Mouse (Mus musculus) ES-E14 (cell line): ENCODE results near the gene Pacsin2. TPM values are rescaled to one million over a fixed set of nuclear protein-coding genes. Genes with fewer than 3 reads are reported as not detected.
"Not testable (repeated sequence)": the region's sequence is repeated elsewhere in the genome, so short reads cannot be mapped to it uniquely, and the experiment has no call there.

Experiments used
- DNase-seq: peaks from one replicate; pipeline ENCODE4 v3.0.0-alpha.2; 2013; ENCODE audit warnings: low read depth, low spot score
- H3K27ac ChIP-seq: 2 replicates; pipeline ENCODE4 v1.5.1; 2012; ENCODE audit warnings: low read depth, mild to moderate bottlenecking, low read length, moderate library complexity, mixed read lengths; ENCODE audit not compliant: poor library complexity, insufficient read depth, severe bottlenecking
- H3K36me3 ChIP-seq: 2 replicates; pipeline ENCODE4 v1.6.1; 2012; ENCODE audit warnings: mild to moderate bottlenecking, low read length, moderate library complexity, mixed read lengths; ENCODE audit not compliant: control insufficient read depth, poor library complexity, insufficient read depth, severe bottlenecking
- H3K4me1 ChIP-seq, 2 experiments: fragments of 150-350 bp in 1 of 2; sonication (generic) in 1 of 2; 2 replicates each; pipeline ENCODE4 v1.6.1; 2012; ENCODE audit warnings: low read length in 2 of 2, mild to moderate bottlenecking in 1 of 2, mixed read lengths in 1 of 2; ENCODE audit not compliant: control insufficient read depth in 2 of 2, insufficient read depth in 2 of 2, poor library complexity in 1 of 2
- H3K4me3 ChIP-seq, 2 experiments: fragments of 150-350 bp in 1 of 2; sonication (generic) in 1 of 2; 2 replicates each; pipeline ENCODE4 v1.5.1; 2012; ENCODE audit warnings: low read length in 2 of 2, low read depth in 1 of 2, mild to moderate bottlenecking in 1 of 2, mixed read lengths in 1 of 2; ENCODE audit not compliant: insufficient read depth in 1 of 2, poor library complexity in 1 of 2, severe bottlenecking in 1 of 2
- H3K9ac ChIP-seq: 2 replicates; pipeline ENCODE4 v1.6.1; 2012; ENCODE audit warnings: low read depth, mild to moderate bottlenecking, low read length, mixed read lengths; ENCODE audit not compliant: poor library complexity, insufficient read depth, severe bottlenecking
- H3K9me3 ChIP-seq: fragments of 150-350 bp; sonication (generic); 2 replicates; pipeline ENCODE4 v1.6.1; 2012; ENCODE audit warnings: low read depth, mild to moderate bottlenecking, low read length; ENCODE audit not compliant: control insufficient read depth, insufficient read depth
- CHD2 ChIP-seq: IDR thresholded peaks from 2 replicates; pipeline ENCODE4 v1.6.1; 2014; ENCODE audit warnings: mild to moderate bottlenecking, low read depth, low read length, inconsistent platforms
- HCFC1 ChIP-seq: IDR thresholded peaks from 2 replicates; pipeline ENCODE4 v1.6.1; 2012; ENCODE audit warnings: low read length, inconsistent platforms, borderline replicate concordance; ENCODE audit not compliant: insufficient read depth
- MAFK ChIP-seq: IDR thresholded peaks from 2 replicates; pipeline ENCODE4 v1.6.1; 2014; ENCODE audit warnings: mild to moderate bottlenecking, low read depth, low read length, inconsistent platforms; ENCODE audit not compliant: insufficient read depth
- ZC3H11A ChIP-seq: IDR thresholded peaks from 2 replicates; pipeline ENCODE4 v1.6.1; 2012; ENCODE audit warnings: low read depth, mild to moderate bottlenecking, inconsistent platforms, low read length, borderline replicate concordance
- ZNF384 ChIP-seq: IDR thresholded peaks from 2 replicates; pipeline ENCODE4 v1.6.1; 2012; ENCODE audit warnings: low read depth, low read length, inconsistent platforms
- in situ Hi-C, 2 experiments: fragments of 600-800 bp; cut with MboI; formaldehyde crosslinking; loops; one replicate each; pipeline ENCODE4 v1.15.1; 2025; ENCODE audit warnings: low sequenced_read_pairs in 2 of 2, inconsistent platforms in 1 of 2; ENCODE audit not compliant: unreplicated experiment in 2 of 2
- total RNA-seq: library from RNA; depleted of rRNA; stranded (reverse); fragments of 300-350 nt; gene quantifications from 2 replicates; pipeline ENCODE4 v1.2.3, GENCODE M21; 2012

Gene Pacsin2
- total RNA-seq, 1 experiment, result 67.7 TPM

- peaks cover 3% of the 10 kb centered on the region in 2 experiments; a peak in 1 of 4 replicates for H3K4me1 ChIP-seq
- in situ Hi-C loops, result no loop called here
- DNase-seq, result no peak
- no peaks in the 10 kb centered on the region for H3K9me3 ChIP-seq
- H3K4me3 ChIP-seq, result peak overlapping the region; percentile 76 to 93
- peak overlapping the region; percentile 88 for H3K9ac ChIP-seq
- H3K36me3 ChIP-seq, result no peaks in the 10 kb centered on the region; the same call in 1 of the 2 replicates
- no peak for TF ChIP-seq CHD2
- TF ChIP-seq ZNF384, result no peak
- TF ChIP-seq HCFC1, result no peak
- TF ChIP-seq ZC3H11A, result no peak
- no peak for TF ChIP-seq MAFK
- no peak overlapping the region for H3K27ac ChIP-seq
Measured at GRCm38 (mm10) chr15:83463369-83464082, 880 bp downstream of the Pacsin2 start.

GRCm38 (mm10) chr15:83462349-83462748 is 2.1 kb downstream of the Pacsin2 start:
- in situ Hi-C loops, H3K9me3 ChIP-seq, H3K4me3 ChIP-seq, DNase-seq, H3K4me1 ChIP-seq, H3K36me3 ChIP-seq, H3K9ac ChIP-seq, H3K27ac ChIP-seq: not testable (repeated sequence)

GRCm38 (mm10) chr15:83460891-83461290 is 3.5 kb downstream of the Pacsin2 start:
- in situ Hi-C loops, result no loop called here
- TF ChIP-seq MAFK (no peak), CHD2 (no peak), ZC3H11A (no peak), ZNF384 (no peak), HCFC1 (no peak)
- no peaks in the 10 kb centered on the region for H3K9me3 ChIP-seq
- H3K27ac ChIP-seq, result no peak overlapping the region
- H3K4me3 ChIP-seq, result no peak overlapping the region
- no peak overlapping the region for H3K9ac ChIP-seq
- H3K36me3 ChIP-seq, result no peaks in the 10 kb centered on the region; the same call in 1 of the 2 replicates
- H3K4me1 ChIP-seq, result peaks cover 3 to 5% of the 10 kb centered on the region in 2 experiments; a peak in 1 of 4 replicates
- no peak for DNase-seq

- no peak for TF ChIP-seq MAFK
- Histone ChIP-seq H3K27ac (no peak overlapping the region), H3K9ac (no peak overlapping the region), H3K9me3 (no peaks in the 10 kb centered on the region), H3K4me1 (peaks cover 6 to 10% of the 10 kb centered on the region in 2 experiments; a peak in 2 of 4 replicates), H3K36me3 (no peaks in the 10 kb centered on the region; the same call in 1 of the 2 replicates), H3K4me3 (no peak overlapping the region)
- no peak for DNase-seq
- in situ Hi-C loops, result no loop called here
Measured at GRCm38 (mm10) chr15:83457541-83457940, 6.9 kb downstream of the Pacsin2 start.

GRCm38 (mm10) chr15:83455637-83456036 is 8.8 kb downstream of the Pacsin2 start:
- in situ Hi-C loops, result no loop called here
- H3K9ac ChIP-seq, result no peak overlapping the region
- H3K4me1 ChIP-seq, result peaks cover 6 to 17% of the 10 kb centered on the region in 2 experiments; a peak in 3 of 4 replicates
- H3K4me3 ChIP-seq, result no peak overlapping the region
- H3K9me3 ChIP-seq, result no peaks in the 10 kb centered on the region
- TF ChIP-seq ZC3H11A (no peak), CHD2 (no peak), HCFC1 (no peak), ZNF384 (no peak)
- DNase-seq, result no peak
- H3K36me3 ChIP-seq, result no peaks in the 10 kb centered on the region
- no peak overlapping the region for H3K27ac ChIP-seq
